Mouse (Mus musculus) forebrain, embryonic 13.5 days (tissue): ENCODE results near the gene Pawr. TPM values are rescaled to one million over a fixed set of nuclear protein-coding genes. Genes with fewer than 3 reads are reported as not detected.

Experiments used
- ATAC-seq: fragments of 200-750 bp; cut with Nextera tagmentation; 2 replicates; pipeline ENCODE4 v1.8.0; 2017
- H3K27ac ChIP-seq: fragments of 300-500 bp; sonication (generic); 2 replicates; pipeline ENCODE4 v1.5.1; 2015; ENCODE audit warnings: inconsistent platforms, mild to moderate bottlenecking, moderate library complexity
- H3K27me3 ChIP-seq: fragments of 300-500 bp; sonication (generic); 2 replicates; pipeline ENCODE4 v1.6.1; 2015; ENCODE audit warnings: mild to moderate bottlenecking, inconsistent platforms
- H3K36me3 ChIP-seq: fragments of 300-500 bp; sonication (generic); 2 replicates; pipeline ENCODE4 v1.6.1; 2015; ENCODE audit warnings: mild to moderate bottlenecking, inconsistent platforms; ENCODE audit not compliant: poor library complexity, severe bottlenecking
- H3K4me1 ChIP-seq: fragments of 300-500 bp; sonication (generic); 2 replicates; pipeline ENCODE4 v1.6.1; 2015; ENCODE audit warnings: inconsistent platforms
- H3K4me2 ChIP-seq: fragments of 300-500 bp; sonication (generic); 2 replicates; pipeline ENCODE4 v1.6.1; 2015; ENCODE audit warnings: inconsistent platforms, mild to moderate bottlenecking, moderate library complexity
- H3K4me3 ChIP-seq: fragments of 300-500 bp; sonication (generic); 2 replicates; pipeline ENCODE4 v1.5.1; 2015; ENCODE audit warnings: mild to moderate bottlenecking, inconsistent platforms
- H3K9ac ChIP-seq: fragments of 300-500 bp; sonication (generic); 2 replicates; pipeline ENCODE4 v1.6.1; 2015; ENCODE audit warnings: mild to moderate bottlenecking, inconsistent platforms
- H3K9me3 ChIP-seq: fragments of 300-500 bp; sonication (generic); replicated peaks from 2 replicates; pipeline ENCODE4 v1.6.1; 2016; ENCODE audit warnings: inconsistent platforms
- WGBS: fragments of 180-500 bp; shearing (Covaris S2); methylation state at CpG from one replicate; pipeline ENCODE4 v1.1.7; 2015; 5-methylcytosine and 5-hydroxymethylcytosine counted together
- polyA plus RNA-seq: library from polyadenylated mRNA; unstranded; fragments of >200 nt; fragmentation: Nextera tagmentation; extraction: Ambion mirVana; gene quantifications from 2 replicates; pipeline ENCODE4 v1.2.1, GENCODE M21; 2015

Pawr gene
- polyA plus RNA-seq, 1 experiment from 2014 or later, result 4.3 TPM

GRCm38 (mm10) chr10:108328356-108328755 lies 3.6 kb upstream of the Pawr start:
- H3K4me3 ChIP-seq, result no peak overlapping the region
- WGBS, result 93% methylated on average over 7 of the region's 7 CpGs
- no peak for ATAC-seq
- no peak overlapping the region for H3K9ac ChIP-seq
- H3K4me1 ChIP-seq, result peaks cover 8% of the 10 kb centered on the region; the same call in 1 of the 2 replicates
- no peak overlapping the region for H3K4me2 ChIP-seq
- no peaks in the 10 kb centered on the region for H3K9me3 ChIP-seq
- H3K36me3 ChIP-seq, result no peaks in the 10 kb centered on the region
- H3K27me3 ChIP-seq, result peaks cover 26% of the 10 kb centered on the region
- H3K27ac ChIP-seq, result no peak overlapping the region

- WGBS, result 87% methylated on average over 12 of the region's 12 CpGs
- ATAC-seq, result no peak
- no peak overlapping the region for H3K4me3 ChIP-seq
- peaks cover 13% of the 10 kb centered on the region; the same call in 1 of the 2 replicates for H3K4me1 ChIP-seq
- no peak overlapping the region for H3K27ac ChIP-seq
- H3K9me3 ChIP-seq, result no peaks in the 10 kb centered on the region
- H3K9ac ChIP-seq, result no peak overlapping the region
- H3K36me3 ChIP-seq, result no peaks in the 10 kb centered on the region
- peaks cover 26% of the 10 kb centered on the region for H3K27me3 ChIP-seq
- H3K4me2 ChIP-seq, result no peak overlapping the region
Measured at GRCm38 (mm10) chr10:108328983-108329382, 2.9 kb upstream of the Pawr start.

GRCm38 (mm10) chr10:108329771-108330170 lies 2.1 kb upstream of the Pawr start:
- WGBS, result 91% methylated on average over 5 of the region's 5 CpGs
- H3K27ac ChIP-seq, result no peak overlapping the region
- no peak overlapping the region for H3K4me2 ChIP-seq
- H3K9me3 ChIP-seq, result no peaks in the 10 kb centered on the region
- H3K4me3 ChIP-seq, result no peak overlapping the region
- no peak for ATAC-seq
- no peaks in the 10 kb centered on the region for H3K36me3 ChIP-seq
- no peak overlapping the region for H3K9ac ChIP-seq
- peaks cover 13% of the 10 kb centered on the region; the same call in 1 of the 2 replicates for H3K4me1 ChIP-seq
- H3K27me3 ChIP-seq, result peaks cover 26% of the 10 kb centered on the region

- no peak overlapping the region for H3K27ac ChIP-seq
- no peak overlapping the region for H3K9ac ChIP-seq
- no peaks in the 10 kb centered on the region for H3K9me3 ChIP-seq
- H3K36me3 ChIP-seq, result no peaks in the 10 kb centered on the region
- no peak for ATAC-seq
- peak overlapping the region; percentile 94 for H3K4me2 ChIP-seq
- WGBS, result 9% methylated on average over 10 of the region's 10 CpGs
- peaks cover 13% of the 10 kb centered on the region; the same call in 1 of the 2 replicates for H3K4me1 ChIP-seq
- peaks cover 26% of the 10 kb centered on the region for H3K27me3 ChIP-seq
- 0 out of 2 replicates have a peak overlapping the region, but pooled peaks have one; percentile 78 for H3K4me3 ChIP-seq
Measured at GRCm38 (mm10) chr10:108330964-108331363, 957 bp upstream of the Pawr start.

GRCm38 (mm10) chr10:108332571-108333541 lies 935 bp downstream of the Pawr start:
- ATAC-seq, result peak; percentile 57
- H3K9ac ChIP-seq, result peak overlapping the region; percentile 78
- peaks cover 13% of the 10 kb centered on the region; the same call in 1 of the 2 replicates for H3K4me1 ChIP-seq
- H3K27me3 ChIP-seq, result peaks cover 26% of the 10 kb centered on the region
- H3K27ac ChIP-seq, result peak overlapping the region; percentile 31; the same call in 1 of the 2 replicates
- 1% methylated on average over 72 of the region's 129 CpGs for WGBS
- H3K36me3 ChIP-seq, result no peaks in the 10 kb centered on the region
- H3K4me2 ChIP-seq, result peak overlapping the region; percentile 94
- no peaks in the 10 kb centered on the region for H3K9me3 ChIP-seq
- H3K4me3 ChIP-seq, result peak overlapping the region; percentile 78

GRCm38 (mm10) chr10:108333642-108334041 lies 1.7 kb downstream of the Pawr start:
- Histone ChIP-seq H3K9me3 (no peaks in the 10 kb centered on the region), H3K4me2 (peak overlapping the region; percentile 94), H3K27ac (no peak overlapping the region), H3K27me3 (peaks cover 26% of the 10 kb centered on the region), H3K9ac (peak overlapping the region; percentile 78), H3K4me1 (peaks cover 20% of the 10 kb centered on the region; the same call in 1 of the 2 replicates), H3K36me3 (no peaks in the 10 kb centered on the region), H3K4me3 (peak overlapping the region; percentile 78)
- no peak for ATAC-seq
- WGBS, result 5% methylated on average over 12 of the region's 12 CpGs

GRCm38 (mm10) chr10:108334096-108334495 lies 2.2 kb downstream of the Pawr start:
- Histone ChIP-seq H3K36me3 (no peaks in the 10 kb centered on the region), H3K4me1 (peaks cover 25% of the 10 kb centered on the region; the same call in 1 of the 2 replicates), H3K27me3 (peaks cover 26% of the 10 kb centered on the region), H3K9ac (no peak overlapping the region), H3K9me3 (no peaks in the 10 kb centered on the region), H3K4me3 (no peak overlapping the region), H3K4me2 (peak overlapping the region; percentile 94), H3K27ac (no peak overlapping the region)
- 31% methylated on average over 1 of the region's 1 CpGs for WGBS
- ATAC-seq, result no peak

- ATAC-seq, result no peak
- Histone ChIP-seq H3K27me3 (peaks cover 16% of the 10 kb centered on the region), H3K4me3 (no peak overlapping the region)
Measured at GRCm38 (mm10) chr10:108335736-108336292, 3.9 kb downstream of the Pawr start.

GRCm38 (mm10) chr10:108336581-108336980 lies 4.7 kb downstream of the Pawr start:
- H3K9ac ChIP-seq, result no peak overlapping the region
- WGBS, result 89% methylated on average over 9 of the region's 9 CpGs
- H3K27me3 ChIP-seq, result peaks cover 8% of the 10 kb centered on the region; the same call in 1 of the 2 replicates
- no peak overlapping the region for H3K4me2 ChIP-seq
- no peaks in the 10 kb centered on the region for H3K36me3 ChIP-seq
- H3K4me3 ChIP-seq, result no peak overlapping the region
- H3K4me1 ChIP-seq, result peaks cover 25% of the 10 kb centered on the region; the same call in 1 of the 2 replicates
- H3K9me3 ChIP-seq, result no peaks in the 10 kb centered on the region
- ATAC-seq, result no peak
- no peak overlapping the region for H3K27ac ChIP-seq

More at GRCm38 (mm10) chr10:108335736-108336292, 3.9 kb downstream of the Pawr start:
- H3K36me3 ChIP-seq, result no peaks in the 10 kb centered on the region
- 86% methylated on average over 10 of the region's 10 CpGs for WGBS
- H3K9me3 ChIP-seq, result no peaks in the 10 kb centered on the region
- no peak overlapping the region for H3K27ac ChIP-seq
- H3K4me2 ChIP-seq, result no peak overlapping the region
- peaks cover 27% of the 10 kb centered on the region; the same call in 1 of the 2 replicates for H3K4me1 ChIP-seq
- H3K9ac ChIP-seq, result no peak overlapping the region

- H3K9me3 ChIP-seq, result no peaks in the 10 kb centered on the region
- H3K4me2 ChIP-seq, result no peak overlapping the region
- H3K9ac ChIP-seq, result no peak overlapping the region
- no peaks in the 10 kb centered on the region for H3K36me3 ChIP-seq
- WGBS, result 40% methylated on average over 22 of the region's 22 CpGs
- H3K27me3 ChIP-seq, result no peaks in the 10 kb centered on the region
- no peak overlapping the region for H3K27ac ChIP-seq
- no peak; the same call in 1 of the 2 replicates for ATAC-seq
- peaks cover 20% of the 10 kb centered on the region; the same call in 1 of the 2 replicates for H3K4me1 ChIP-seq
- H3K4me3 ChIP-seq, result no peak overlapping the region
Measured at GRCm38 (mm10) chr10:108338055-108338961, 6.4 kb downstream of the Pawr start.

GRCm38 (mm10) chr10:108339118-108339517 lies 7.2 kb downstream of the Pawr start:
- ATAC-seq, result no peak
- Histone ChIP-seq H3K9ac (no peak overlapping the region), H3K4me3 (no peak overlapping the region), H3K36me3 (no peaks in the 10 kb centered on the region), H3K4me1 (peaks cover 15% of the 10 kb centered on the region; the same call in 1 of the 2 replicates), H3K9me3 (no peaks in the 10 kb centered on the region), H3K4me2 (no peak overlapping the region), H3K27ac (no peak overlapping the region), H3K27me3 (no peaks in the 10 kb centered on the region)
- WGBS, result 81% methylated on average over 5 of the region's 5 CpGs
